Mouse (Mus musculus) thymus, postnatal 4 days (tissue): ENCODE data around the gene Ano9.
A peak's percentile ranks its signal among the peaks of the same experiment; 100 is the strongest.

ENCODE experiments used
- DNase-seq: peaks from one replicate; pipeline ENCODE4 v3.0.0; 2021

Ano9 gene

GRCm38 (mm10) chr7:141061269-141061692, 56.3 kb downstream of the Ano9 start:
- DNase-seq: peak; percentile 53

GRCm38 (mm10) chr7:141060426-141061242, 57.0 kb downstream of the Ano9 start, which contains the start of gene B4galnt4:
TSS of gene B4galnt4 (plus strand) at chr7:141061104.
- DNase-seq: peak; percentile 79

- no peak for DNase-seq
Observed at GRCm38 (mm10) chr7:141059929-141060328, 57.7 kb downstream of the Ano9 start.

- no peak for DNase-seq
Observed at GRCm38 (mm10) chr7:141058601-141059341, 58.8 kb downstream of the Ano9 start.

- no peak for DNase-seq
Observed at GRCm38 (mm10) chr7:141057541-141057940, 60.1 kb downstream of the Ano9 start.

- DNase-seq: no peak
Observed at GRCm38 (mm10) chr7:141056976-141057375, 60.6 kb downstream of the Ano9 start.

- DNase-seq: no peak
Observed at GRCm38 (mm10) chr7:141055785-141056184, 61.8 kb downstream of the Ano9 start.

GRCm38 (mm10) chr7:141052421-141052820, 65.2 kb downstream of the Ano9 start:
- no peak for DNase-seq

GRCm38 (mm10) chr7:141052016-141052415, 65.6 kb downstream of the Ano9 start:
- no peak for DNase-seq
